Mouse (Mus musculus) neural tube, embryonic 11.5 days (tissue): Measurements from ENCODE around the gene Mia2. TPM values are rescaled to one million over a fixed set of nuclear protein-coding genes. Genes with fewer than 3 reads are reported as not detected.
"Not testable (repeated sequence)": the region's sequence is repeated elsewhere in the genome, so short reads cannot be mapped to it uniquely, and the experiment has no call there.

Experiments used
- ATAC-seq: fragments of 200-750 bp; cut with Nextera tagmentation; 2 replicates; pipeline ENCODE4 v1.8.0; 2017; ENCODE audit warnings: moderate number of reproducible peaks, mild to moderate bottlenecking, moderate TSS enrichment, moderate library complexity; ENCODE audit not compliant: insufficient read depth, low FRiP score, low TSS enrichment
- DNase-seq: peaks from one replicate; pipeline ENCODE4 v3.0.0-alpha.2; 2015; ENCODE audit warnings: low spot score
- H3K27ac ChIP-seq: fragments of 300-500 bp; sonication (generic); 2 replicates; pipeline ENCODE4 v1.5.1; 2014; ENCODE audit warnings: low read depth, mild to moderate bottlenecking, low read length
- H3K27me3 ChIP-seq: fragments of 300-500 bp; sonication (generic); 2 replicates; pipeline ENCODE4 v1.6.1; 2014; ENCODE audit warnings: mild to moderate bottlenecking, low read length, mixed read lengths; ENCODE audit not compliant: control insufficient read depth, insufficient read depth
- H3K36me3 ChIP-seq: fragments of 300-500 bp; sonication (generic); 2 replicates; pipeline ENCODE4 v1.6.1; 2014; ENCODE audit warnings: mild to moderate bottlenecking, low read length, moderate library complexity, mixed read lengths; ENCODE audit not compliant: control insufficient read depth, insufficient read depth
- H3K4me1 ChIP-seq: fragments of 300-500 bp; sonication (generic); 2 replicates; pipeline ENCODE4 v1.6.1; 2014; ENCODE audit warnings: low read length, mixed read lengths; ENCODE audit not compliant: control insufficient read depth, insufficient read depth
- H3K4me2 ChIP-seq: fragments of 300-500 bp; sonication (generic); 2 replicates; pipeline ENCODE4 v1.6.1; 2014; ENCODE audit warnings: low read depth, mild to moderate bottlenecking, moderate library complexity
- H3K4me3 ChIP-seq: fragments of 300-500 bp; sonication (generic); 2 replicates; pipeline ENCODE4 v1.5.1; 2014; ENCODE audit warnings: low read depth, low read length
- H3K9ac ChIP-seq: fragments of 300-500 bp; sonication (generic); 2 replicates; pipeline ENCODE4 v1.6.1; 2014; ENCODE audit warnings: mild to moderate bottlenecking, low read length
- H3K9me3 ChIP-seq: fragments of 300-500 bp; sonication (generic); 2 replicates; pipeline ENCODE4 v1.6.1; 2016; ENCODE audit warnings: low read length; ENCODE audit not compliant: control insufficient read depth
- WGBS: fragments of 180-500 bp; shearing (Covaris S2); extraction: QIAGEN DNeasy Blood & Tissue Kit; methylation state at CpG from one replicate; pipeline ENCODE4 v1.1.7; 2014; 5-methylcytosine and 5-hydroxymethylcytosine counted together
- polyA plus RNA-seq: library from polyadenylated mRNA; unstranded; fragments of >200 nt; fragmentation: Nextera tagmentation; extraction: Ambion mirVana; gene quantifications from 2 replicates; pipeline ENCODE4 v1.2.1, GENCODE M21; 2014

Mia2 gene
- polyA plus RNA-seq, 1 experiment from 2014 or later: 58.1 TPM

DNA sequence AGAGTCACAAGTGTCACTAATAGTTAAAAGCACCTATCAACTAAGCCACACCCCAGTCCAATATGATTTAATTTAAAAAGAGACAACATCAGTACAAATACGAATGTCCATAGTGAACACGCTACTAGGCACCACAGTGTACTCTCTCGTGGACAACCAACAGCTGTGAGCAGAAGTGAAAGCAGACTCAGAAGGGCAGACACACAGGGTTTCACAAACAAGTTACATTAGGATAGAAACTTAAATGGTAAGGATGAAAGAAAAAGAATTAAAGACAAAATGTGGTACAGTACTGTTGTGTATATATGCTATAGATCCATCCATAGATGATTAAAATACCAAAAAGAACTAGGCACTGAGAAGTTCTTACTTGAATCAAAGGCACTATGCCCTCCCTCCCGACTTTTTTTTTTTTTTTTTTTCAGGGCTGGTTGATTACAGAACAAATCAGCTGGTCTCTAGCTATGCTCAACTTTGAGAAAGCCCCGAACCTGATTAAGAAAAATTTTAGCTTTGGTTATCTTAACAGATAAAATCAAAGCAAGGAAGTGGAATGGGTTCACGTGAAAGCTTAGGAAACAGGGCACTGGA is 121.2 kb downstream of the Mia2 start:
- Histone ChIP-seq H3K27me3 (no peaks in the 10 kb centered on the region), H3K36me3 (no peaks in the 10 kb centered on the region), H3K4me1 (peaks cover 10% of the 10 kb centered on the region; the same call in 1 of the 2 replicates), H3K27ac (no peak overlapping the region), H3K4me2 (no peak overlapping the region), H3K4me3 (no peak overlapping the region), H3K9ac (no peak overlapping the region), H3K9me3 (0 out of 2 replicates have a peak, but pooled peaks cover 3% of the 10 kb centered on the region)
- ATAC-seq (no peak), DNase-seq (no peak)
- 85% methylated on average over 6 of the region's 6 CpGs for WGBS

GRCm38 (mm10) chr12:59217331-59217730 is 121.7 kb downstream of the Mia2 start:
- H3K4me1 ChIP-seq: peaks cover 10% of the 10 kb centered on the region; the same call in 1 of the 2 replicates
- no peak for ATAC-seq
- DNase-seq: no peak
- 85% methylated on average over 3 of the region's 3 CpGs for WGBS
- H3K27me3 ChIP-seq: no peaks in the 10 kb centered on the region
- H3K9ac ChIP-seq: no peak overlapping the region
- no peak overlapping the region for H3K27ac ChIP-seq
- no peaks in the 10 kb centered on the region for H3K36me3 ChIP-seq
- no peak overlapping the region for H3K4me3 ChIP-seq
- 0 out of 2 replicates have a peak, but pooled peaks cover 3% of the 10 kb centered on the region for H3K9me3 ChIP-seq
- peak overlapping the region; percentile 87; the same call in 1 of the 2 replicates for H3K4me2 ChIP-seq

DNA sequence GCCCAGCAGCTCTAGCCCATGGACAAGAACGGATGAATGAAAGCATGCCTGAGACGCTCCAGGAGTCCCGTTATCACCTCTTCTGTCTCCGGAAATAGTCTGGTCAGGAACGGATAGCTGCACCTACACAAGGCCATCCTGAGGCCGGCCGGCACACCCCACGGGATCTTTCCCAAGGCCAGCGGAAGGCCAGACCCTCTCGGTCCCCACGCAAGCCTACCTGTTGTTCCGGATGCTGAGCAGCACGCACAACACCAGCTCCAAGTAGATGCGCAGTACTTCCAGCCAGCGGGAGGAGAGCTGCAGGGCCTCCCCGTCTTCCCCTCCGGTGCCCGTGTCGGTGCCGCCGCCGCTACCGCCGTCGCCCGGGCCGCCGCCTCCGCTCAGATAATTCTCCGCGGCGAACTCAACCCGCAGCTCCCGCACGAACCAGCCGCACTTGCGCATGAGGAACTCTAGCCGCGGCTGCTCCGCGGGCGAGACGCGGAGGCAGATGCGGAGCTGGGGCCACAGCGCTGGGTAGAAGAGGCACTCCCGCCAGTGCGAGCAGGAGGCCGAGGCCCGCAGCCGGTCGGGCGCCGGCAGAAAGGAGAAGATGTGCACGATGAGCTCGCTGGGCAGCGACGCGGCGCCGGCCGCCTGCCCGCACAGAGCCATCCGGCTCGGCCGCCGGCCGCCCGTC is 123.2 kb downstream of the Mia2 start:
- ATAC-seq (peak; percentile 51), DNase-seq (peak; percentile 61)
- Histone ChIP-seq H3K9me3 (no peaks in the 10 kb centered on the region), H3K4me1 (peaks cover 10% of the 10 kb centered on the region; the same call in 1 of the 2 replicates), H3K4me2 (peak overlapping the region; percentile 87), H3K27ac (peak overlapping the region; percentile 77), H3K27me3 (no peaks in the 10 kb centered on the region), H3K36me3 (no peaks in the 10 kb centered on the region), H3K9ac (peak overlapping the region; percentile 63), H3K4me3 (peak overlapping the region; percentile 92)
- under 1% methylated on average over 61 of the region's 69 CpGs for WGBS

DNA sequence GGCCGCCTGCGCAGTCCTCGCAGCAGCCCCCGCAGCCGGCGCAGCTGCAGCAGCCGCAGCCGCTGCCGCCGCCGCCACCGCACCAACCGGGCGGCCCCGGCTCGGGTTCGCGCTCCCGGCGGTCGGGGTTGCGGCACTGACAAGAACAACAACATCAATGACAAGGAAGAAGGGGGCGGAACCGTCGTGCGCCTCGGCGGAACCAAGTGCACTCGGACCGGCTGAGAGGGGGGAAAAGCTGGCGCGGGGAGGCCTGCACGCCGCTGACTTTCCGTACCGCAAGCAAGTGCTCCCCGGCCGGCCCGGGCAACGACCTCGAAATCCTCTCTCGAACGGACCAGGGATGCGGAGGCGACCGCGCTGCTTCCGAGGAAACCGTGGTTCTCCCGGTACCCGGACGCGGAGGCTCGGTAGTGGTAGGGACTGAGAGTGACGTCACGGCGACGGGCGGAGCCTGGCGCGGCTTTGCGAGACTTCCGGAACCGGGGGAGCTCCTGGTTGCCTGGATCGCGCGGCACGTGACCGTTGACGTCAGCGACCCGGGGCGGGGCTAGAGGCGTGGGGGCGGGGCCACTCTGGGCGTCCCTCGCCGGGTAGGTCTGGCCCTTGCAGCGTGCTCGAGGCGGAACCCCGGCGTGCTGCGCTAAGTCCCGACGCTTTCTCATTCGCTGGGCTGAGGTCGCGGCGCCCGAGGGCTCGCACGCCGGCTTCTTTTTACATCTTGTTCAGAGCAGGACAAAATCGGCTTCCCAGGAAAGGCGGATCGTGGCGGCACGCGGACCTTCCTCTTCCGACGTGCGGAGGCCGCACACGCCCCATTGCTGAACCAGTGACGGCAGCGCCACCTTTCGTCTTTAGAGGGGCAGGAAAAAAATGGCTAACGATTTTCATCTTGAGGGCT is 124.0 kb downstream of the Mia2 start, which contains the start of gene Fbxo33:
TSS of gene Fbxo33 (minus strand) at position 401 of the 901 bp plus-strand sequence.
- H3K4me3 ChIP-seq: peak within 1 kb of the TSS; percentile 92
- H3K4me1 ChIP-seq: peaks cover 10% of the 10 kb centered on the region; the same call in 1 of the 2 replicates
- peak within 1 kb of the TSS; percentile 77 for H3K27ac ChIP-seq
- no peaks in the 10 kb centered on the region for H3K36me3 ChIP-seq
- peak; percentile 99 for DNase-seq
- H3K27me3 ChIP-seq: no peaks in the 10 kb centered on the region
- under 1% methylated on average over 80 of the region's 109 CpGs for WGBS
- peak; percentile 99 for ATAC-seq
- H3K4me2 ChIP-seq: peak within 1 kb of the TSS; percentile 87
- H3K9me3 ChIP-seq: no peaks in the 10 kb centered on the region
- H3K9ac ChIP-seq: peak within 1 kb of the TSS; percentile 63

- Histone ChIP-seq H3K9ac (no peak overlapping the region), H3K4me3 (no peak overlapping the region), H3K4me1 (no peaks in the 10 kb centered on the region), H3K27me3 (no peaks in the 10 kb centered on the region), H3K36me3 (no peaks in the 10 kb centered on the region), H3K27ac (no peak overlapping the region), H3K9me3 (no peaks in the 10 kb centered on the region), H3K4me2 (no peak overlapping the region)
- ATAC-seq: no peak
- no peak for DNase-seq
- WGBS: 95% methylated on average over 5 of the region's 5 CpGs
Measured at GRCm38 (mm10) chr12:59228401-59228800, 132.8 kb downstream of the Mia2 start.

GRCm38 (mm10) chr12:59238434-59238833 is 142.8 kb downstream of the Mia2 start:
- no peak for DNase-seq
- H3K36me3 ChIP-seq: no peaks in the 10 kb centered on the region
- ATAC-seq: no peak
- H3K4me1 ChIP-seq: no peaks in the 10 kb centered on the region
- no peak overlapping the region for H3K4me2 ChIP-seq
- no peak overlapping the region for H3K4me3 ChIP-seq
- WGBS: 87% methylated on average over 5 of the region's 5 CpGs
- H3K9ac ChIP-seq: no peak overlapping the region
- H3K27me3 ChIP-seq: no peaks in the 10 kb centered on the region
- no peaks in the 10 kb centered on the region for H3K9me3 ChIP-seq
- no peak overlapping the region for H3K27ac ChIP-seq

GRCm38 (mm10) chr12:59241031-59241430 is 145.4 kb downstream of the Mia2 start:
- H3K36me3 ChIP-seq, H3K27ac ChIP-seq, H3K27me3 ChIP-seq, H3K4me3 ChIP-seq, H3K9ac ChIP-seq, H3K4me1 ChIP-seq, ATAC-seq, DNase-seq, H3K9me3 ChIP-seq, H3K4me2 ChIP-seq: not testable (repeated sequence)
- 89% methylated on average over 8 of the region's 8 CpGs for WGBS
